9 mouse cellular contexts compared by ENCODE assay signal in the genomic region with DNA sequence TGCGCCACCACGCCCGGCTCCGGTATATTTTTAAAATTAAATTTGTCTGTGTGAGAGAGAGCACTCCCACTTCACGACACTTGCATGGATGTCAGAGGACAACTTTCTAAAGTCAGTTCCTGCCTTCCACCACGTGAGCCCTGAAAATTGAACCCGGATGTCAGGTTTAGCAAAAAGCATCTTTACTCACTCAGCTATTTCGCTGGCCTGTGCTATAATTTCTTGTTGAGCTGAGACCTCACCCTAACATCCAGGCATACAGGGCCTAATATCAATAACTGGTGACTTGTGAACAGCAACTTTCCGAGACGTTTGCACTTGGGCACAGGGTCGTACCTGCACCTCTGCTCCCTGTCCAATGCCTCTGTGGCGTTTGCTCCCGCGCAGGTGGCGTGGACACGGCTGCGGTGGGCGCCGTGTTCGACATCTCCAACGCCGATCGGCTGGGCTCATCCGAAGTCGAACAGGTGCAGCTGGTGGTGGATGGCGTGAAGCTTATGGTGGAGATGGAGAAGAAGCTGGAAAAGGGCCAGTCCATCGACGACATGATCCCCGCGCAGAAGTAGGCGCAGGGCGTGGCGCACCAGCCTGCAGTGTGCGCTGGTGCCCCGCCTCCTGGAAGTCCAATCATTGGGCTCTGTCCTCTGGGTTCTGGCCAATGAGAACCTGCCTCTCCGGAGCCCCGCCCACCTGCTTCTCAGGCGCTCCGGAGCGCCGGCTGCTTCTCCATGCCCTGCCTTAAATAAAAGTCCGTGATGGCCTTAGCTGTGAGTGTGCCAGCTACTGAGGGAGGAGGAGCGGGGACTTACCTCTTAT. TPM values are rescaled to one million over a fixed set of nuclear protein-coding genes. Genes with fewer than 3 reads are reported as not detected.
A peak's percentile ranks its signal among the peaks of the same experiment; 100 is the strongest.
DNase-seq lines count a peak whose midpoint lies in the region; ATAC-seq lines count a peak whose summit lies in the region.
"Had no signal": no experiment of that assay in that cellular context is flagged by ENCODE, and none has a peak within 500 bp of the region (broad histone marks: within the 10 kb centered on the region; RNA-seq: fewer than 3 reads in every experiment).

No protein-coding gene starts in this region.

- H3K36me3 ChIP-seq in hindbrain, embryonic 12.5 days = peaks cover 17% of the 10 kb centered on the region

- no peak overlapping the region for H3K27ac ChIP-seq in hindbrain, embryonic 12.5 days
- H3K27ac ChIP-seq: macrophage had no signal

- peak; percentile 96 for ATAC-seq in hindbrain, embryonic 12.5 days (ENCODE audit: low FRiP score)

- H3K4me3 ChIP-seq in hindbrain, embryonic 12.5 days = peak overlapping the region; percentile 36

- peak; percentile 91 for DNase-seq in Muller cell, postnatal 12 days (ENCODE audit: inconsistent ontology term)
- peak; percentile 96 for DNase-seq in cerebellum, postnatal 10 days
- peak; percentile 81 to 90 for DNase-seq in frontal cortex, adult 2 months (ENCODE audit: extremely low spot score in 1 of 2, low spot score in 1 of 2)
- peak; percentile 74 to 89 for DNase-seq in layer of hippocampus, postnatal 14 days (ENCODE audit: low spot score in 2 of 2)
- DNase-seq in lung, postnatal 10 days = peak; percentile 95
- peak; percentile 85 for DNase-seq in ovary, postnatal 36 days (ENCODE audit: low spot score)
- DNase-seq in thymus, postnatal 14 days = peak; percentile 90

- H3K4me1 ChIP-seq in hindbrain, embryonic 12.5 days = 0 out of 2 replicates have a peak, but pooled peaks cover 2% of the 10 kb centered on the region

- 0 out of 2 replicates have a peak overlapping the region, but pooled peaks have one; percentile 32 for H3K9ac ChIP-seq in hindbrain, embryonic 12.5 days

- H3K4me2 ChIP-seq in hindbrain, embryonic 12.5 days (replicated peaks) = peak overlapping the region; percentile 60

- peaks cover 64% of the 10 kb centered on the region for H3K27me3 ChIP-seq in hindbrain, embryonic 12.5 days

- no peaks in the 10 kb centered on the region for H3K9me3 ChIP-seq in hindbrain, embryonic 12.5 days (replicated peaks)

- WGBS in hindbrain, embryonic 12.5 days = 14% methylated on average over 43 of the region's 43 CpGs

RNA-seq across cellular contexts. Expression of gene Ckm, which starts 16.5 kb away (rescaled TPM):
- 0.90 and 1.4 TPM in 2 replicates for polyA plus RNA-seq in frontal cortex, adult 2 months (2012; rRNA removed)
- polyA plus RNA-seq in hindbrain, embryonic 12.5 days (2016; fragmentation: Nextera tagmentation; extraction: Ambion mirVana) = 0.23 and 0.34 TPM in 2 replicates
- not detected for total RNA-seq in layer of hippocampus, postnatal 14 days (2021)
- polyA plus RNA-seq: macrophage had no signal

RNA-seq across cellular contexts. Expression of gene Klc3, which starts 17.1 kb away (rescaled TPM):
- polyA plus RNA-seq in frontal cortex, adult 2 months (2012; rRNA removed) = 2.6 TPM in 2 replicates
- 3.2 and 4.1 TPM in 2 replicates for polyA plus RNA-seq in hindbrain, embryonic 12.5 days (2016; fragmentation: Nextera tagmentation; extraction: Ambion mirVana)
- total RNA-seq in layer of hippocampus, postnatal 14 days (2021) = 1 to 10 TPM; 3.5 to 4.1 TPM
- polyA plus RNA-seq: macrophage had no signal

RNA-seq across cellular contexts. Expression of gene Mark4, which starts 37.6 kb away (rescaled TPM):
- polyA plus RNA-seq in frontal cortex, adult 2 months (2012; rRNA removed) = 47.5 and 49.9 TPM in 2 replicates
- 20.0 and 21.6 TPM in 2 replicates for polyA plus RNA-seq in hindbrain, embryonic 12.5 days (2016; fragmentation: Nextera tagmentation; extraction: Ambion mirVana)
- total RNA-seq in layer of hippocampus, postnatal 14 days (2021) = 100 to 1,000 TPM; 114 to 119 TPM

RNA-seq across cellular contexts. Expression of gene Ercc2, which starts 39.2 kb away (rescaled TPM):
- polyA plus RNA-seq in frontal cortex, adult 2 months (2012; rRNA removed) = 41.5 and 47.0 TPM in 2 replicates
- polyA plus RNA-seq in hindbrain, embryonic 12.5 days (2016; fragmentation: Nextera tagmentation; extraction: Ambion mirVana) = 21.3 and 24.6 TPM in 2 replicates
- 10 to 100 TPM; 28.2 to 34.7 TPM for total RNA-seq in layer of hippocampus, postnatal 14 days (2021)

RNA-seq across cellular contexts. Expression of gene Exoc3l2, which starts 42.1 kb away (rescaled TPM):
- polyA plus RNA-seq in frontal cortex, adult 2 months (2012; rRNA removed) = 0.32 and 0.40 TPM in 2 replicates
- 1.0 and 1.5 TPM in 2 replicates for polyA plus RNA-seq in hindbrain, embryonic 12.5 days (2016; fragmentation: Nextera tagmentation; extraction: Ambion mirVana)
- 1 to 10 TPM in 1 of 2 experiments, under 1 TPM in 1; 0.91 to 1.0 TPM for total RNA-seq in layer of hippocampus, postnatal 14 days (2021)
- polyA plus RNA-seq: macrophage had no signal
